Mouse (Mus musculus): ENCODE measurements around the gene Thegl. TPM values are rescaled to one million over a fixed set of nuclear protein-coding genes. Genes with fewer than 3 reads are reported as not detected.

Gene Thegl
- total RNA-seq, 2 experiments from 2014 or later: 1.4 to 1.6 TPM

GRCm38 (mm10) chr5:77061372-77062038 is 45.7 kb downstream of the Thegl start:
- peak; percentile 98; the same call in 1 of the 2 replicates for TF ChIP-seq CTCF (conservative IDR thresholded peaks at IDR 0.05)
- Histone ChIP-seq H3K27ac (no peak overlapping the region), H3K4me3 (no peak overlapping the region)
- DNase-seq (ENCODE audit: low spot score in 2 of 2): peak; percentile 36 to 83

- no peak for TF ChIP-seq CTCF (conservative IDR thresholded peaks at IDR 0.05)
- H3K4me3 ChIP-seq: no peak overlapping the region
- no peak for DNase-seq (ENCODE audit: low spot score in 2 of 2)
- no peak overlapping the region for H3K27ac ChIP-seq
Observed at GRCm38 (mm10) chr5:77067321-77067720, 51.5 kb downstream of the Thegl start.

- H3K4me3 ChIP-seq: no peak overlapping the region
- no peak for DNase-seq (ENCODE audit: low spot score in 2 of 2)
- no peak overlapping the region for H3K27ac ChIP-seq
- TF ChIP-seq CTCF (conservative IDR thresholded peaks at IDR 0.05): peak; percentile 43
Observed at GRCm38 (mm10) chr5:77070987-77071386, 55.2 kb downstream of the Thegl start.

- no peak for DNase-seq (ENCODE audit: low spot score in 2 of 2)
- Histone ChIP-seq H3K27ac (no peak overlapping the region), H3K4me3 (no peak overlapping the region)
- TF ChIP-seq CTCF (conservative IDR thresholded peaks at IDR 0.05): peak; percentile 71
Observed at GRCm38 (mm10) chr5:77071626-77072025, 55.8 kb downstream of the Thegl start.

- Histone ChIP-seq H3K27ac (no peak overlapping the region), H3K4me3 (no peak overlapping the region)
- TF ChIP-seq CTCF (conservative IDR thresholded peaks at IDR 0.05): no peak
- no peak for DNase-seq (ENCODE audit: low spot score in 2 of 2)
Observed at GRCm38 (mm10) chr5:77073794-77074193, 58.0 kb downstream of the Thegl start.

GRCm38 (mm10) chr5:77074914-77075313 is 59.1 kb downstream of the Thegl start:
- peak; percentile 39 to 45 for DNase-seq (ENCODE audit: low spot score in 2 of 2)
- no peak overlapping the region for H3K4me3 ChIP-seq
- TF ChIP-seq CTCF (conservative IDR thresholded peaks at IDR 0.05): no peak
- no peak overlapping the region for H3K27ac ChIP-seq

GRCm38 (mm10) chr5:77075951-77076350 is 60.1 kb downstream of the Thegl start:
- no peak for DNase-seq (ENCODE audit: low spot score in 2 of 2)
- no peak for TF ChIP-seq CTCF (conservative IDR thresholded peaks at IDR 0.05)
- no peak overlapping the region for H3K27ac ChIP-seq
- no peak overlapping the region for H3K4me3 ChIP-seq

GRCm38 (mm10) chr5:77080761-77081160 is 64.9 kb downstream of the Thegl start:
- TF ChIP-seq CTCF (conservative IDR thresholded peaks at IDR 0.05): no peak
- no peak for DNase-seq (ENCODE audit: low spot score in 2 of 2)
- Histone ChIP-seq H3K27ac (no peak overlapping the region), H3K4me3 (no peak overlapping the region)

- TF ChIP-seq CTCF (conservative IDR thresholded peaks at IDR 0.05): no peak
- Histone ChIP-seq H3K4me3 (no peak overlapping the region), H3K27ac (no peak overlapping the region)
- no peak for DNase-seq (ENCODE audit: low spot score in 2 of 2)
Observed at GRCm38 (mm10) chr5:77082735-77083134, 66.9 kb downstream of the Thegl start.

- DNase-seq (ENCODE audit: low spot score in 2 of 2): no peak
- no peak overlapping the region for H3K4me3 ChIP-seq
- no peak for TF ChIP-seq CTCF (conservative IDR thresholded peaks at IDR 0.05)
- H3K27ac ChIP-seq: no peak overlapping the region
Observed at GRCm38 (mm10) chr5:77084418-77084817, 68.6 kb downstream of the Thegl start.

- TF ChIP-seq CTCF (conservative IDR thresholded peaks at IDR 0.05): no peak
- no peak overlapping the region for H3K4me3 ChIP-seq
- no peak for DNase-seq (ENCODE audit: low spot score in 2 of 2)
- no peak overlapping the region for H3K27ac ChIP-seq
Observed at GRCm38 (mm10) chr5:77085753-77086450, 70.1 kb downstream of the Thegl start.

- no peak overlapping the region for H3K27ac ChIP-seq
- no peak overlapping the region for H3K4me3 ChIP-seq
- TF ChIP-seq CTCF (conservative IDR thresholded peaks at IDR 0.05): no peak
- DNase-seq (ENCODE audit: low spot score in 2 of 2): no peak
Observed at GRCm38 (mm10) chr5:77086541-77086940, 70.7 kb downstream of the Thegl start.

- H3K4me3 ChIP-seq: no peak overlapping the region
- no peak for TF ChIP-seq CTCF (conservative IDR thresholded peaks at IDR 0.05)
- H3K27ac ChIP-seq: no peak overlapping the region
- DNase-seq (ENCODE audit: low spot score in 2 of 2): no peak
Observed at GRCm38 (mm10) chr5:77087122-77087521, 71.3 kb downstream of the Thegl start.

GRCm38 (mm10) chr5:77089294-77089693 is 73.5 kb downstream of the Thegl start:
- peak; percentile 90 for TF ChIP-seq CTCF (conservative IDR thresholded peaks at IDR 0.05)

More at GRCm38 (mm10) chr5:77089294-77089693, 73.5 kb downstream of the Thegl start:
- Histone ChIP-seq H3K4me3 (no peak overlapping the region), H3K27ac (peak overlapping the region; percentile 36; the same call in 1 of the 2 replicates)
- DNase-seq (ENCODE audit: low spot score in 2 of 2): peak; percentile 37 to 65

Data from layer of hippocampus, adult 2 months (tissue).